Mouse (Mus musculus) cerebellum, adult 2 months (tissue): ENCODE results near the gene Grm7. TPM values are rescaled to one million over a fixed set of nuclear protein-coding genes. Genes with fewer than 3 reads are reported as not detected.

Experiments
- DNase-seq, 2 experiments: peaks; one replicate each; pipeline ENCODE4 v3.0.0; 2021
- H3K27ac ChIP-seq: fragments of 200-500 bp; 2 replicates; pipeline ENCODE4 v1.5.1; 2012; ENCODE audit warnings: low read length, control low read depth, inconsistent platforms; ENCODE audit not compliant: insufficient read depth
- H3K27me3 ChIP-seq: fragments of 200-500 bp; 2 replicates; pipeline ENCODE4 v1.6.1; 2012; ENCODE audit warnings: inconsistent platforms, mild to moderate bottlenecking, low read length, moderate library complexity; ENCODE audit not compliant: control insufficient read depth, insufficient read depth
- H3K4me1 ChIP-seq: fragments of 200-500 bp; 2 replicates; pipeline ENCODE4 v1.6.1; 2011; ENCODE audit warnings: low read length; ENCODE audit not compliant: control insufficient read depth, insufficient read depth
- H3K4me3 ChIP-seq: fragments of 200-500 bp; replicated peaks from 2 replicates; pipeline ENCODE3; 2011; ENCODE audit warnings: mild to moderate bottlenecking, low read depth, low read length, control low read depth; ENCODE audit not compliant: insufficient read depth
- CTCF ChIP-seq: fragments of 200-500 bp; IDR thresholded peaks from 2 replicates; pipeline ENCODE4 v1.5.1; 2011; ENCODE audit warnings: low read depth, mild to moderate bottlenecking, control low read depth, low read length, moderate library complexity, borderline replicate concordance; ENCODE audit not compliant: insufficient read depth
- POLR2A ChIP-seq: fragments of 200-500 bp; IDR thresholded peaks from 2 replicates; pipeline ENCODE4 v1.6.1; 2011; ENCODE audit warnings: low read length, control low read depth, borderline replicate concordance; ENCODE audit not compliant: insufficient read depth
- WGBS: fragments of 180-500 bp; shearing (Covaris S2); methylation state at CpG from one replicate; pipeline ENCODE4 v1.1.7; 2018; 5-methylcytosine and 5-hydroxymethylcytosine counted together
- polyA plus RNA-seq: library from polyadenylated mRNA; depleted of rRNA; stranded (reverse); fragments of >200 nt; gene quantifications from 2 replicates; pipeline ENCODE4 v1.2.3, GENCODE M21; 2012; rRNA removed

Grm7 gene
- polyA plus RNA-seq: 21.3 and 22.9 TPM in 2 replicates

- peak; percentile 20 for DNase-seq
Observed at GRCm38 (mm10) chr6:110645411-110646361, at the start of gene Grm7. Gene Grm7 (plus strand): TSS chr6:110645581.

GRCm38 (mm10) chr6:110645041-110645410 lies 355 bp upstream of the Grm7 start:
- 2% methylated on average over 7 of the region's 7 CpGs for WGBS
- H3K4me3 ChIP-seq: peak overlapping the region; percentile 23
- TF ChIP-seq CTCF: no peak
- no peak for TF ChIP-seq POLR2A
- H3K4me1 ChIP-seq: no peaks in the 10 kb centered on the region
- H3K27ac ChIP-seq: no peak overlapping the region
- no peaks in the 10 kb centered on the region for H3K27me3 ChIP-seq
- peak in 1 of 2 experiments; percentile 14 for DNase-seq

More at GRCm38 (mm10) chr6:110645411-110646361, at the start of gene Grm7:
- no peaks in the 10 kb centered on the region for H3K27me3 ChIP-seq
- H3K4me3 ChIP-seq: peak within 1 kb of the TSS; percentile 23
- no peak within 1 kb of the TSS for H3K27ac ChIP-seq
- H3K4me1 ChIP-seq: no peaks in the 10 kb centered on the region
- under 1% methylated on average over 65 of the region's 65 CpGs for WGBS
- no peak for TF ChIP-seq CTCF
- 0 out of 2 replicates have a peak, but pooled peaks have one; percentile 19 for TF ChIP-seq POLR2A

GRCm38 (mm10) chr6:110646901-110647300 lies 1.5 kb downstream of the Grm7 start:
- peak in 1 of 2 experiments; percentile 8 for DNase-seq
- no peak overlapping the region for H3K4me3 ChIP-seq
- WGBS: 3% methylated on average over 12 of the region's 12 CpGs
- no peak overlapping the region for H3K27ac ChIP-seq
- TF ChIP-seq POLR2A (no peak), CTCF (no peak)
- no peaks in the 10 kb centered on the region for H3K27me3 ChIP-seq
- no peaks in the 10 kb centered on the region for H3K4me1 ChIP-seq

GRCm38 (mm10) chr6:110649227-110649626 lies 3.8 kb downstream of the Grm7 start:
- DNase-seq: no peak
- no peaks in the 10 kb centered on the region for H3K27me3 ChIP-seq
- H3K4me3 ChIP-seq: no peak overlapping the region
- no peaks in the 10 kb centered on the region for H3K4me1 ChIP-seq
- WGBS: 93% methylated on average over 1 of the region's 1 CpGs
- TF ChIP-seq CTCF: no peak
- no peak for TF ChIP-seq POLR2A
- no peak overlapping the region for H3K27ac ChIP-seq

- Histone ChIP-seq H3K4me1 (no peaks in the 10 kb centered on the region), H3K27me3 (no peaks in the 10 kb centered on the region), H3K4me3 (no peak overlapping the region), H3K27ac (no peak overlapping the region)
- no peak for TF ChIP-seq POLR2A
- no peak for TF ChIP-seq CTCF
- DNase-seq: no peak
- WGBS: 82% methylated on average over 5 of the region's 5 CpGs
Observed at GRCm38 (mm10) chr6:110653361-110654001, 8.1 kb downstream of the Grm7 start.

GRCm38 (mm10) chr6:110664436-110664835 lies 19.1 kb downstream of the Grm7 start:
- Histone ChIP-seq H3K27me3 (no peaks in the 10 kb centered on the region), H3K4me1 (no peaks in the 10 kb centered on the region), H3K4me3 (no peak overlapping the region), H3K27ac (no peak overlapping the region)
- 47% methylated on average over 1 of the region's 1 CpGs for WGBS
- TF ChIP-seq POLR2A (no peak), CTCF (no peak)
- DNase-seq: no peak

GRCm38 (mm10) chr6:110668447-110668846 lies 23.1 kb downstream of the Grm7 start:
- Histone ChIP-seq H3K4me1 (no peaks in the 10 kb centered on the region), H3K27ac (no peak overlapping the region), H3K27me3 (no peaks in the 10 kb centered on the region; the same call in 1 of the 2 replicates), H3K4me3 (no peak overlapping the region)
- WGBS: 26% methylated on average over 5 of the region's 5 CpGs
- no peak for TF ChIP-seq POLR2A
- TF ChIP-seq CTCF: no peak
- no peak for DNase-seq

GRCm38 (mm10) chr6:110690954-110691353 lies 45.6 kb downstream of the Grm7 start:
- Histone ChIP-seq H3K27ac (no peak overlapping the region), H3K4me1 (no peaks in the 10 kb centered on the region), H3K4me3 (no peak overlapping the region), H3K27me3 (no peaks in the 10 kb centered on the region)
- TF ChIP-seq POLR2A (no peak), CTCF (no peak)
- DNase-seq: no peak
- WGBS: 85% methylated on average over 1 of the region's 1 CpGs
